Mouse (Mus musculus) small intestine, adult 2 months (tissue): ENCODE data around the gene Cltc.

ENCODE experiments used
- CTCF ChIP-seq: fragments of 200-500 bp; IDR thresholded peaks from 2 replicates; pipeline ENCODE4 v1.5.1; 2012; ENCODE audit warnings: low read depth, mild to moderate bottlenecking, control low read depth, inconsistent platforms, low read length, moderate library complexity, mixed read lengths; ENCODE audit not compliant: insufficient replicate concordance, insufficient read length; ENCODE audit errors: extremely low read depth
- POLR2A ChIP-seq: fragments of 200-500 bp; IDR thresholded peaks from 2 replicates; pipeline ENCODE4 v1.6.1; 2012; ENCODE audit warnings: low read depth, mild to moderate bottlenecking, control low read depth, inconsistent platforms, low read length, moderate library complexity

GRCm38 (mm10) chr11:86717306-86718065 lies 39.9 kb downstream of the Cltc start:
- TF ChIP-seq CTCF, result no peak
- no peak for TF ChIP-seq POLR2A
